Mouse (Mus musculus) midbrain, embryonic 15.5 days (tissue): ENCODE measurements around the gene Zrsr1. TPM values are rescaled to one million over a fixed set of nuclear protein-coding genes. Genes with fewer than 3 reads are reported as not detected.

ENCODE experiments used
- ATAC-seq: fragments of 200-750 bp; cut with Nextera tagmentation; replicated peaks from 2 replicates; pipeline ENCODE4 v1.8.0; 2017; ENCODE audit warnings: moderate TSS enrichment
- H3K27ac ChIP-seq: fragments of 300-500 bp; sonication (generic); 2 replicates; pipeline ENCODE4 v1.5.1; 2015; ENCODE audit warnings: mild to moderate bottlenecking, inconsistent platforms
- H3K27me3 ChIP-seq: fragments of 300-500 bp; sonication (generic); replicated peaks from 2 replicates; pipeline ENCODE4 v1.6.1; 2015; ENCODE audit warnings: inconsistent platforms
- H3K36me3 ChIP-seq: fragments of 300-500 bp; sonication (generic); replicated peaks from 2 replicates; pipeline ENCODE4 v1.6.1; 2015; ENCODE audit warnings: inconsistent platforms
- H3K4me1 ChIP-seq: fragments of 300-500 bp; sonication (generic); 2 replicates; pipeline ENCODE4 v1.6.1; 2015; ENCODE audit warnings: inconsistent platforms
- H3K4me2 ChIP-seq: fragments of 300-500 bp; sonication (generic); 2 replicates; pipeline ENCODE4 v1.6.1; 2015; ENCODE audit warnings: inconsistent platforms, mild to moderate bottlenecking, moderate library complexity
- H3K4me3 ChIP-seq: fragments of 300-500 bp; sonication (generic); 2 replicates; pipeline ENCODE4 v1.5.1; 2015; ENCODE audit warnings: mild to moderate bottlenecking, inconsistent platforms
- H3K9ac ChIP-seq: fragments of 300-500 bp; sonication (generic); 2 replicates; pipeline ENCODE4 v1.6.1; 2015; ENCODE audit warnings: mild to moderate bottlenecking, inconsistent platforms
- H3K9me3 ChIP-seq: fragments of 300-500 bp; sonication (generic); 2 replicates; pipeline ENCODE4 v1.6.1; 2016; ENCODE audit warnings: inconsistent platforms
- WGBS: fragments of 180-500 bp; shearing (Covaris S2); methylation state at CpG from one replicate; pipeline ENCODE4 v1.1.7; 2015; ENCODE audit warnings: mixed read lengths; 5-methylcytosine and 5-hydroxymethylcytosine counted together
- polyA plus RNA-seq: library from polyadenylated mRNA; unstranded; fragments of >200 nt; fragmentation: Nextera tagmentation; extraction: Ambion mirVana; gene quantifications from 2 replicates; pipeline ENCODE4 v1.2.1, GENCODE M21; 2015

The Zrsr1 gene
- polyA plus RNA-seq, 1 experiment from 2014 or later, result 7.6 TPM

- no peak overlapping the region for H3K4me3 ChIP-seq
- 94% methylated on average over 14 of the region's 14 CpGs for WGBS
Measured at GRCm38 (mm10) chr11:23020841-23021240, 49.0 kb downstream of the Zrsr1 start.

DNA sequence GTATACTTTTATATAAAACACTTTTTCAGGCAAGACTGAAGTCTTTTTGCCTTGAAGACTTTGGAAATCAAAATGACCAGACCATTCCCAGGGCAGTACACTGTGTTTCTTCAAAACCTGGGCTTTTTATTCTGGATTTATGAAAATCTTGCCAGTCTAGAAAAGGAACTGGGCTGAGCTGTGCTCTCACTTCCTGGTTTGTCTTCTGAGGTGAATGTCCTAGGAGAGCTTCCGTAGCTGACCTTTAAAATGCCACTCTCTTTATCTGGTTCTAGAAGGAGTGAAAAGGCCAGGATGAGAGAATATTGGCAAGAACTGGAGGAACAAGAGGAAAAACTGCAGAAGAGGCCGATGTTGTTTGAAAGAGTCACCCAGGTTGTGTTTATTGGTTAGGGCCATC is 51.4 kb downstream of the Zrsr1 start:
- no peak overlapping the region for H3K4me3 ChIP-seq
- no peak overlapping the region for H3K4me2 ChIP-seq
- H3K27me3 ChIP-seq, result no peaks in the 10 kb centered on the region
- no peak overlapping the region for H3K9ac ChIP-seq
- H3K9me3 ChIP-seq, result no peaks in the 10 kb centered on the region
- 92% methylated on average over 2 of the region's 2 CpGs for WGBS
- no peaks in the 10 kb centered on the region for H3K36me3 ChIP-seq
- no peak overlapping the region for H3K27ac ChIP-seq
- no peaks in the 10 kb centered on the region for H3K4me1 ChIP-seq
- no peak for ATAC-seq

More at GRCm38 (mm10) chr11:23020841-23021240, 49.0 kb downstream of the Zrsr1 start:
- Histone ChIP-seq H3K36me3 (no peaks in the 10 kb centered on the region), H3K4me2 (no peak overlapping the region), H3K27me3 (no peaks in the 10 kb centered on the region), H3K9me3 (no peaks in the 10 kb centered on the region), H3K9ac (no peak overlapping the region), H3K4me1 (no peaks in the 10 kb centered on the region), H3K27ac (no peak overlapping the region)
- no peak for ATAC-seq

- H3K9ac ChIP-seq, result no peak overlapping the region
- 43% methylated on average over 3 of the region's 3 CpGs for WGBS
- H3K36me3 ChIP-seq, result no peaks in the 10 kb centered on the region
- H3K27me3 ChIP-seq, result no peaks in the 10 kb centered on the region
- no peaks in the 10 kb centered on the region for H3K9me3 ChIP-seq
- H3K4me1 ChIP-seq, result no peaks in the 10 kb centered on the region
- no peak for ATAC-seq
- no peak overlapping the region for H3K4me3 ChIP-seq
- H3K4me2 ChIP-seq, result no peak overlapping the region
- no peak overlapping the region for H3K27ac ChIP-seq
Measured at GRCm38 (mm10) chr11:23024169-23024568, 52.4 kb downstream of the Zrsr1 start.

Other genes with a start within 250 kb of the Zrsr1 start
- gene B3gnt2, start 111.0 kb upstream of the Zrsr1 start, polyA plus RNA-seq, result 2.0 and 3.6 TPM in 2 replicates
- gene Gm28048, start 10.1 kb downstream of the Zrsr1 start, polyA plus RNA-seq, result 2.6 and 3.6 TPM in 2 replicates
- 241 and 245 TPM in 2 replicates for gene Commd1, start 10.4 kb downstream of the Zrsr1 start, polyA plus RNA-seq
- 269 and 275 TPM in 2 replicates for gene Cct4, start 18.5 kb downstream of the Zrsr1 start, polyA plus RNA-seq
- 4.0 and 5.6 TPM in 2 replicates for gene Fam161a, start 35.5 kb downstream of the Zrsr1 start, polyA plus RNA-seq